Mouse (Mus musculus) skeletal muscle tissue, adult 2 months (tissue): Measurements from ENCODE around the gene Alyref.
A peak's percentile ranks its signal among the peaks of the same experiment; 100 is the strongest.
"Not testable (repeated sequence)": the region's sequence is repeated elsewhere in the genome, so short reads cannot be mapped to it uniquely, and the experiment has no call there.

ENCODE experiments used
- DNase-seq: peaks from one replicate; pipeline ENCODE4 v3.0.0-alpha.2; 2012; ENCODE audit warnings: low read depth, low spot score

The Alyref gene

GRCm38 (mm10) chr11:120603545-120603944, 5.4 kb upstream of the Alyref start:
- no peak for DNase-seq

GRCm38 (mm10) chr11:120600716-120601115, 2.6 kb upstream of the Alyref start:
- no peak for DNase-seq

- DNase-seq: no peak
Observed at GRCm38 (mm10) chr11:120598990-120599549, 905 bp upstream of the Alyref start.

- no peak for DNase-seq
Observed at GRCm38 (mm10) chr11:120597240-120598235, 627 bp downstream of the Alyref start.

- no peak for DNase-seq
Observed at GRCm38 (mm10) chr11:120588531-120588930, 9.6 kb downstream of the Alyref start.

- no peak for DNase-seq
Observed at GRCm38 (mm10) chr11:120583937-120584336, 14.2 kb downstream of the Alyref start.

- DNase-seq: not testable (repeated sequence)
Observed at GRCm38 (mm10) chr11:120582982-120583293, 15.2 kb downstream of the Alyref start.

- no peak for DNase-seq
Observed at GRCm38 (mm10) chr11:120582268-120582981, 15.7 kb downstream of the Alyref start.

- peak; percentile 86 for DNase-seq
Observed at GRCm38 (mm10) chr11:120581490-120582267, 16.5 kb downstream of the Alyref start, which contains the start of gene Arhgdia. TSS of gene Arhgdia (minus strand) at chr11:120581624.

- DNase-seq: no peak
Observed at GRCm38 (mm10) chr11:120580871-120581331, 17.3 kb downstream of the Alyref start.

- DNase-seq: no peak
Observed at GRCm38 (mm10) chr11:120580190-120580589, 18.0 kb downstream of the Alyref start.

- peak; percentile 61 for DNase-seq
Observed at GRCm38 (mm10) chr11:120579316-120580107, 18.7 kb downstream of the Alyref start.

- no peak for DNase-seq
Observed at GRCm38 (mm10) chr11:120578694-120579243, 19.4 kb downstream of the Alyref start.

GRCm38 (mm10) chr11:120578024-120578693, 20.0 kb downstream of the Alyref start:
- no peak for DNase-seq

- no peak for DNase-seq
Observed at GRCm38 (mm10) chr11:120577211-120578023, 20.7 kb downstream of the Alyref start.

- DNase-seq: no peak
Observed at GRCm38 (mm10) chr11:120576365-120576981, 21.7 kb downstream of the Alyref start.

- DNase-seq: no peak
Observed at GRCm38 (mm10) chr11:120575940-120576339, 22.2 kb downstream of the Alyref start.

GRCm38 (mm10) chr11:120575046-120575445, 23.1 kb downstream of the Alyref start:
- no peak for DNase-seq
